Mouse (Mus musculus): Measurements from ENCODE around the gene Fgf22. TPM values are rescaled to one million over a fixed set of nuclear protein-coding genes. Genes with fewer than 3 reads are reported as not detected.

Gene Fgf22
- polyA plus RNA-seq, 1 experiment: 0.29 TPM

- Histone ChIP-seq H3ac (ENCODE audit: control insufficient read depth, insufficient read length, low read depth) (no peak overlapping the region), H3K79me3 (ENCODE audit: low read depth) (peaks cover 52% of the 10 kb centered on the region), H3K79me2 (ENCODE audit: control insufficient read depth, insufficient read depth) (peaks cover 58% of the 10 kb centered on the region), H3K4me3 (ENCODE audit: insufficient read depth, poor library complexity, severe bottlenecking) (no peak overlapping the region), H3K36me3 (ENCODE audit: control insufficient read depth, insufficient read depth) (peaks cover 53% of the 10 kb centered on the region), H3K27me3 (ENCODE audit: control insufficient read depth, insufficient read depth, insufficient read length) (no peaks in the 10 kb centered on the region)
- TF ChIP-seq FOSL1 (IDR thresholded peaks at IDR 0.05; ENCODE audit: insufficient read depth, low read length, poor library complexity, severe bottlenecking) (no peak), MYOD1 (IDR thresholded peaks at IDR 0.05; ENCODE audit: control insufficient read depth, insufficient read length, low read depth) (no peak), MYOG (IDR thresholded peaks at IDR 0.05; ENCODE audit: control insufficient read depth, extremely low read depth, insufficient read length) (no peak), MAX (IDR thresholded peaks at IDR 0.05) (no peak), CEBPB (IDR thresholded peaks at IDR 0.05; ENCODE audit: low read depth) (no peak), CTCF (IDR thresholded peaks at IDR 0.05; ENCODE audit: control insufficient read depth, insufficient read depth, insufficient read length) (no peak), USF1 (IDR thresholded peaks at IDR 0.05; ENCODE audit: low read depth) (no peak)
Observed at GRCm38 (mm10) chr10:79708668-79709067, 46.2 kb upstream of the Fgf22 start.

- H3K4me3 ChIP-seq (ENCODE audit: insufficient read depth, poor library complexity, severe bottlenecking): no peak overlapping the region
- H3ac ChIP-seq (ENCODE audit: control insufficient read depth, insufficient read length, low read depth): no peak overlapping the region
- TF ChIP-seq CTCF (IDR thresholded peaks at IDR 0.05; ENCODE audit: control insufficient read depth, insufficient read depth, insufficient read length): no peak
- TF ChIP-seq MYOG (IDR thresholded peaks at IDR 0.05; ENCODE audit: control insufficient read depth, extremely low read depth, insufficient read length): no peak
- TF ChIP-seq MYOD1 (IDR thresholded peaks at IDR 0.05; ENCODE audit: control insufficient read depth, insufficient read length, low read depth): no peak
- TF ChIP-seq USF1 (IDR thresholded peaks at IDR 0.05; ENCODE audit: low read depth): no peak
- no peak for TF ChIP-seq FOSL1 (IDR thresholded peaks at IDR 0.05; ENCODE audit: insufficient read depth, low read length, poor library complexity, severe bottlenecking)
- no peak for TF ChIP-seq CEBPB (IDR thresholded peaks at IDR 0.05; ENCODE audit: low read depth)
- no peak for TF ChIP-seq MAX (IDR thresholded peaks at IDR 0.05)
- H3K79me2 ChIP-seq (ENCODE audit: control insufficient read depth, insufficient read depth): peaks cover 56% of the 10 kb centered on the region
- no peaks in the 10 kb centered on the region for H3K27me3 ChIP-seq (ENCODE audit: control insufficient read depth, insufficient read depth, insufficient read length)
- peaks cover 52% of the 10 kb centered on the region for H3K79me3 ChIP-seq (ENCODE audit: low read depth)
- H3K36me3 ChIP-seq (ENCODE audit: control insufficient read depth, insufficient read depth): peaks cover 53% of the 10 kb centered on the region
Observed at GRCm38 (mm10) chr10:79709307-79709706, 45.6 kb upstream of the Fgf22 start.

- Histone ChIP-seq H3ac (ENCODE audit: control insufficient read depth, insufficient read length, low read depth) (no peak overlapping the region), H3K79me2 (ENCODE audit: control insufficient read depth, insufficient read depth) (peaks cover 29% of the 10 kb centered on the region), H3K27me3 (ENCODE audit: control insufficient read depth, insufficient read depth, insufficient read length) (peaks cover 14% of the 10 kb centered on the region), H3K36me3 (ENCODE audit: control insufficient read depth, insufficient read depth) (peaks cover 48% of the 10 kb centered on the region), H3K4me3 (ENCODE audit: insufficient read depth, poor library complexity, severe bottlenecking) (no peak overlapping the region), H3K79me3 (ENCODE audit: low read depth) (peaks cover 26% of the 10 kb centered on the region)
- TF ChIP-seq MYOG (IDR thresholded peaks at IDR 0.05; ENCODE audit: control insufficient read depth, extremely low read depth, insufficient read length) (no peak), FOSL1 (IDR thresholded peaks at IDR 0.05; ENCODE audit: insufficient read depth, low read length, poor library complexity, severe bottlenecking) (no peak), MAX (IDR thresholded peaks at IDR 0.05) (no peak), MYOD1 (IDR thresholded peaks at IDR 0.05; ENCODE audit: control insufficient read depth, insufficient read length, low read depth) (no peak), CEBPB (IDR thresholded peaks at IDR 0.05; ENCODE audit: low read depth) (no peak), USF1 (IDR thresholded peaks at IDR 0.05; ENCODE audit: low read depth) (no peak), CTCF (IDR thresholded peaks at IDR 0.05; ENCODE audit: control insufficient read depth, insufficient read depth, insufficient read length) (no peak)
Observed at GRCm38 (mm10) chr10:79712029-79712428, 42.8 kb upstream of the Fgf22 start.

- peaks cover 21% of the 10 kb centered on the region for H3K79me3 ChIP-seq (ENCODE audit: low read depth)
Observed at GRCm38 (mm10) chr10:79712499-79713126, 42.3 kb upstream of the Fgf22 start.

GRCm38 (mm10) chr10:79713163-79713562, 41.7 kb upstream of the Fgf22 start:
- H3K79me3 ChIP-seq (ENCODE audit: low read depth): peaks cover 16% of the 10 kb centered on the region
- no peak overlapping the region for H3K4me3 ChIP-seq (ENCODE audit: insufficient read depth, poor library complexity, severe bottlenecking)
- TF ChIP-seq MAX (IDR thresholded peaks at IDR 0.05) (no peak), MYOG (IDR thresholded peaks at IDR 0.05; ENCODE audit: control insufficient read depth, extremely low read depth, insufficient read length) (no peak), MYOD1 (IDR thresholded peaks at IDR 0.05; ENCODE audit: control insufficient read depth, insufficient read length, low read depth) (no peak), CEBPB (IDR thresholded peaks at IDR 0.05; ENCODE audit: low read depth) (no peak), CTCF (IDR thresholded peaks at IDR 0.05; ENCODE audit: control insufficient read depth, insufficient read depth, insufficient read length) (no peak), USF1 (IDR thresholded peaks at IDR 0.05; ENCODE audit: low read depth) (no peak), FOSL1 (IDR thresholded peaks at IDR 0.05; ENCODE audit: insufficient read depth, low read length, poor library complexity, severe bottlenecking) (no peak)
- no peak overlapping the region for H3ac ChIP-seq (ENCODE audit: control insufficient read depth, insufficient read length, low read depth)
- H3K79me2 ChIP-seq (ENCODE audit: control insufficient read depth, insufficient read depth): peaks cover 18% of the 10 kb centered on the region
- H3K27me3 ChIP-seq (ENCODE audit: control insufficient read depth, insufficient read depth, insufficient read length): peaks cover 23% of the 10 kb centered on the region
- H3K36me3 ChIP-seq (ENCODE audit: control insufficient read depth, insufficient read depth): peaks cover 38% of the 10 kb centered on the region

More at GRCm38 (mm10) chr10:79712499-79713126, 42.3 kb upstream of the Fgf22 start:
- peaks cover 23% of the 10 kb centered on the region for H3K79me2 ChIP-seq (ENCODE audit: control insufficient read depth, insufficient read depth)
- no peak overlapping the region for H3ac ChIP-seq (ENCODE audit: control insufficient read depth, insufficient read length, low read depth)
- H3K4me3 ChIP-seq (ENCODE audit: insufficient read depth, poor library complexity, severe bottlenecking): no peak overlapping the region
- H3K36me3 ChIP-seq (ENCODE audit: control insufficient read depth, insufficient read depth): peaks cover 44% of the 10 kb centered on the region
- peaks cover 20% of the 10 kb centered on the region for H3K27me3 ChIP-seq (ENCODE audit: control insufficient read depth, insufficient read depth, insufficient read length)
- peak; percentile 54 for TF ChIP-seq CTCF (IDR thresholded peaks at IDR 0.05; ENCODE audit: control insufficient read depth, insufficient read depth, insufficient read length)
- TF ChIP-seq USF1 (IDR thresholded peaks at IDR 0.05; ENCODE audit: low read depth): no peak

- H3K79me2 ChIP-seq (ENCODE audit: control insufficient read depth, insufficient read depth): no peaks in the 10 kb centered on the region
- no peak overlapping the region for H3K4me3 ChIP-seq (ENCODE audit: insufficient read depth, poor library complexity, severe bottlenecking)
- no peak for TF ChIP-seq FOSL1 (IDR thresholded peaks at IDR 0.05; ENCODE audit: insufficient read depth, low read length, poor library complexity, severe bottlenecking)
- TF ChIP-seq MAX (IDR thresholded peaks at IDR 0.05): no peak
- no peak for TF ChIP-seq USF1 (IDR thresholded peaks at IDR 0.05; ENCODE audit: low read depth)
- no peak for TF ChIP-seq MYOG (IDR thresholded peaks at IDR 0.05; ENCODE audit: control insufficient read depth, extremely low read depth, insufficient read length)
- TF ChIP-seq MYOD1 (IDR thresholded peaks at IDR 0.05; ENCODE audit: control insufficient read depth, insufficient read length, low read depth): no peak
- no peak for TF ChIP-seq CTCF (IDR thresholded peaks at IDR 0.05; ENCODE audit: control insufficient read depth, insufficient read depth, insufficient read length)
- no peak for TF ChIP-seq CEBPB (IDR thresholded peaks at IDR 0.05; ENCODE audit: low read depth)
- H3ac ChIP-seq (ENCODE audit: control insufficient read depth, insufficient read length, low read depth): no peak overlapping the region
- H3K79me3 ChIP-seq (ENCODE audit: low read depth): no peaks in the 10 kb centered on the region
- H3K27me3 ChIP-seq (ENCODE audit: control insufficient read depth, insufficient read depth, insufficient read length): peaks cover 32% of the 10 kb centered on the region
- peaks cover 21% of the 10 kb centered on the region for H3K36me3 ChIP-seq (ENCODE audit: control insufficient read depth, insufficient read depth)
Observed at GRCm38 (mm10) chr10:79714996-79715395, 39.9 kb upstream of the Fgf22 start.
